Mouse (Mus musculus): ENCODE results near the gene Tpra1.

The Tpra1 gene

GRCm38 (mm10) chr6:88960941-88961340, 58.9 kb downstream of the Tpra1 start:
- no peak for DNase-seq
